Mouse (Mus musculus) megakaryocyte-erythroid progenitor cell, adult 5-6 weeks (primary cell): ENCODE data around the gene Gm12166. TPM values are rescaled to one million over a fixed set of nuclear protein-coding genes. Genes with fewer than 3 reads are reported as not detected.
A peak's percentile ranks its signal among the peaks of the same experiment; 100 is the strongest.
"Not testable (repeated sequence)": the region's sequence is repeated elsewhere in the genome, so short reads cannot be mapped to it uniquely, and the experiment has no call there.

Source experiments
- ATAC-seq: replicated peaks from 2 replicates; pipeline ENCODE4 v1.8.0; 2016; ENCODE audit warnings: mild to moderate bottlenecking, inconsistent platforms; ENCODE audit not compliant: severe bottlenecking, poor library complexity, low FRiP score, low TSS enrichment
- total RNA-seq, 2 experiments: library from RNA; stranded (forward) in 1 of 2; stranded (reverse) in 1 of 2; fragments of 200-1000, 215-1000 nt in 1 of 2; fragments of >200 nt in 1 of 2; fragmentation: Nextera tagmentation in 1 of 2; gene quantifications; 2 replicates each; pipeline ENCODE4 v1.2.3; 2014 to 2017

Gene Gm12166
- total RNA-seq, 2 experiments from 2014 or later = 7.6 to 8.4 TPM

DNA sequence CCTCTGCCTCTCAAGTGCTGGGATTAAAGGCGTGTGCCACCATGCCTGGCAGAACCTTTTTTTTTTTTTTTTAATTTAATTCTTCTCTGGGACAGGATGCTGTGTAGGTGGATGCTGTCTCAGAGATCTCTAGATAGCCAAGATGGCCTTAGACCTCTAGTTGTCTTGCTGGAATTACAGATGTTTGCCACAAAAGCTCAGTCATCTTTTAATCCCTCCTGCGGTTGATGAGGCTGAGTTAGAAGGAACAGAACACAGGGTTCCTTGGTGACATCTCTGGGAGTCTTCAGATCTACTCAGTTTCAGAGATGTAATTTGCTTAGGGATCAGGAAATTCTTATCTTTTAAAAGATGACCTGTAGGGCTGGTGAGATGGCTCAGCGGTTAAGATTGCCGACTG is 6.8 kb upstream of the Gm12166 start:
- no peak for ATAC-seq

GRCm38 (mm10) chr11:46058011-46058410 is 5.9 kb upstream of the Gm12166 start:
- no peak for ATAC-seq

GRCm38 (mm10) chr11:46056770-46057411 is 4.8 kb upstream of the Gm12166 start:
- no peak for ATAC-seq

DNA sequence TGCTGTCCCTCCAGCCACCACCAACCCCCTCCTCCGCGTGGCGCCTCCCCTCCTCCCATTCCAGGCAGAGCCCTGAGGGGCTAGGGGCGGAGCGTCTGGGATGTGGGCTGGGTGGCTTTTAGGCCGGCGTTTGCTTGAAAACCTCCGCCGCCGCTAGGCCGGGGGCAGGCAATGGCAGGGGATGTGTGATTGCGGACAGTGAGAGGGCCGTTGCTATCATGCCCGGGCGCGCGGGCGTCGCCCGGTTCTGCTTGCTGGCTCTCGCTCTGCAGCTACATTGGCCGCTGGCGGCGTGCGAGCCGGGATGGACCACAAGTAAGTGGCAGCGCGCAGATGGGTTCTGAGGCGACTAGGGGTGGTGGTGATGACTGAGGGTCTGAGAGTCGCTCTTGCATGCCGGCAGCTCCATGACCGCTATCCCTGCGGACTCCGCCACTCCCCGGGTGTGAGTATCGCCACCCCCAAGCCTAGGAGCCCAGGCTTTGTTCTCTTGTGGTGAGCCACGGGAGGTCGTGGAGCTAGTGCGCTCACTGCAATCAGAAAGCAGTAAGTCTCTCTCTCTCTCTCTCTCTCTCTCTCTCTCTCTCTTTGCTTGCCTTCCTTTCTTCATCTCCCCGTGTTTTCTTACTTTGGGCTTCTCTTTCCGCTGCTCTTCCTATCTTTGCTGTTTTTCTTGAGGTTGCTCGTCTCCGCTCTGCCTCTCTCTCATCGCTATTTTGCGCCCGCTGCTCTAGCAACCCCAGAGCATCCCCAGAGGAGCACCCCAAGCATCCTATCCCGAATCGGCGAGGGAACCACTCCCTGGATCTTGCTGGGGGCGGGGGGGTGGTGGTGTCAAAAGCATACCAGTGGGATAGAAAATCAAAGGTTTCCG is 4.0 kb upstream of the Gm12166 start, which contains the start of gene Adam19:
Adam19 (plus strand) TSS at position 97 of the 874 bp plus-strand sequence.
- ATAC-seq = peak; percentile 43

- ATAC-seq = no peak
These were observed 3.1 kb upstream of the Gm12166 start for GRCm38 (mm10) chr11:46054911-46055895.

GRCm38 (mm10) chr11:46054311-46054710 is 2.2 kb upstream of the Gm12166 start:
- no peak for ATAC-seq

- ATAC-seq = not testable (repeated sequence)
These were observed 1.3 kb upstream of the Gm12166 start for GRCm38 (mm10) chr11:46053457-46053856.

DNA sequence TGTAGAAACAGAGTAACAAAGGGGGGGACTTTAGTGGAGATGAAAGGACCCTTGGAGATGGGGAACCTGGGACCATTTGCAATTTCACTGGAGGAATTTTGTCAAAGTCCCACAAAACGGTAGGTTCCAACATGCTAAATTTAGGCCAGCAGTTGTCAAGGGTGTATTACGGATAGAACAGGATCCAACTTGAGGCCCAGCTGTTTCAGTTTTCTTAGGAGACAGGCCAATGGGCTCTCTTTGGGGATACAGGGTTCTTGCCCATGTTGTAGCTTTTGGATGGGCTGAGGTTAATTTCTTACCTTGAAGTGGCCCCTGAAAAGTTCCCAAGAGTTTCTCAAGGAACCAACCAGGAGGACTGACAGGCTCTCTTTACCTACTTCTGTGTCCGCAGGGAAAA is 4.9 kb downstream of the Gm12166 start:
- ATAC-seq = no peak

- no peak for ATAC-seq
These were observed 7.3 kb downstream of the Gm12166 start for GRCm38 (mm10) chr11:46044781-46045180.

GRCm38 (mm10) chr11:46041607-46042267 is 10.4 kb downstream of the Gm12166 start:
- ATAC-seq = no peak

DNA sequence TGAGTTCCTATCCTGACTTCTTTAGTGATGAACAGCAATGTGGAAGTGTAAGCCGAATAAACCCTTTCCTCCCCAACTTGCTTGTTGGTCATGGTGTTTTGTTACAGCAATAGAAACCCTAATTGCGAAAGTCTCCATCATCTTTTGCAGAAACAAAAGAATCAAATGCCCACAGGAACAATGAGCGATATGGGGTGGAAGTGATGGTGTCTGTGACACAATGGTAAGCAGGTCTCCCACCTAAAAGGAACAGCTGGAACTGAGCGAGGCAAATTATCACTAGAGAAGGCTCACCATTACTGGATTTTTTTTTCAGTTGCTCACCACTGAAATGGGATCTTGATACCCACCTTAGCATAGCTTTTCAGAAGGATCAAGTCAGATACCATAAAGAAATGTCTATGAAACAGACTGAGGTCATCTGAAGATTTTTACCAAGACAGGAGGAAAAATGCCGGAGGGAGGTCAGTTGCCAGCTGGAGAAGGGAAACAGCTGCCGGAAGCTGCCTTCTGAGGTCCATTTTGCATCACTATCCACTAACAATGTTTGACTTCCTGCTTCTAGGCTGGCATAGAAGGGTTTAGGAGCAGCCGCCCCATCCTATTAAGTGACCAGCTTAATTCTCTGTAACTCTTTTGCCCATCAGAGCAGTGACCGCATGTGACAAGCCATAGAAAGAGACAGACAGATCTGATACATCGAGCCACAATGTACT is 11.1 kb downstream of the Gm12166 start:
- ATAC-seq = no peak

- no peak for ATAC-seq
These were observed 12.8 kb downstream of the Gm12166 start for GRCm38 (mm10) chr11:46039335-46039734.

DNA sequence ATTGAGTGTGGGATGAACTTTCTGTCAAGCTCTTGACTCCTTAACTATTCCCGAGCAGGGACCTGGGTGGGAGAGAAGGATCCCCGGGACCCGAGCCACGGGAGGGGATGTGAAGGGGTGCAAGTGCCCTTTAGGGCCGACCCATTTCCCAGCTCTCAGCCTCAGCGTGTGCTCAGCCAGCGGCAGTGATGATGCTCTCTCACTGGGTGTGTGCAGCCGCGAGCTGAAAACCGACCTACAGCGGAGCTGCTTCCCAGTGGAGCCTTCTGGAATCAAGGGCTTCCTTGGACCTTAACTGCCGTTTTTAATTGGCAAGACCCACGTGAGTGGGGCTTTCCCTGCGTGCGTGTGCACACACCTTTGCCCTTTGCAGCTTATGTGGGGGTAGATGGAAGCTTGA is 13.2 kb downstream of the Gm12166 start:
- no peak for ATAC-seq

DNA sequence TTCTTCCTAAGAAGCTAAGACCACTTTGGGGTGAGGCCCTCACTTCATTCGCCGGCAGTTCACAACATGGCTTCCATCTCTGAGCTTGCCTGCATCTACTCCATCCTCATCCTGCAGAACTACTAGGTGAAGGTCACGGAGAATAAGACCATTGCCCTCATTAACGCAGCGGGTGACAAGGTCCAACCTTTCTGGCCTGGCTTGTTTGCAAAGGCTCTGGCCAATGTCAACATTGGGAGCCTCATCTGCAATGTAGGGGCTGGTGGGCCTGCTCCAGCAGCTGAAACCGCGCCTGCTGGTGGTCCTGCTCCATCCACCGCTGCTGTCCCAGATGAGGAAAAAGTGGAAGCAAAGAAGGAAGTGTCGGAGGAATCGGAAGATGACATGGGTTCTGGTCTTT is 15.7 kb downstream of the Gm12166 start:
- ATAC-seq = no peak

GRCm38 (mm10) chr11:46032956-46033355 is 19.2 kb downstream of the Gm12166 start:
- ATAC-seq = no peak

GRCm38 (mm10) chr11:46031470-46031869 is 20.7 kb downstream of the Gm12166 start:
- no peak for ATAC-seq

DNA sequence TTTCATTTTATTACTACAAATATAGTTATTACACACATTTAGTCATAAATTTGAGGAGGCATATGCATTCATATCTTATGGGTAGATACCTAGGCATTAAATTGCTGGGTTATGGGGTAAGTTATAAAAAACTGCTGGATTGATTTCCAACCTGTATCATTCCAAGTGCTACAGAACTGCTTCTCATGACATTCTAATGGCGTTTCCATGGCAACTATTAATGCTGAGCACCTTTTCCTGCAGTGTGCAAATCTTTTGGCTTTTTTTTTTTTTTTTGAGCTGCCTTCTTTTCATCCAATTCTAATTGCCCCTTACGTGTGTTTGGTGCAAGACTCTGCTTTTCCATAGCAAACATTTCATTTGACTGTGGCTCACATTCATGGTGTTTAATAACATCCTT is 22.1 kb downstream of the Gm12166 start:
- no peak for ATAC-seq

DNA sequence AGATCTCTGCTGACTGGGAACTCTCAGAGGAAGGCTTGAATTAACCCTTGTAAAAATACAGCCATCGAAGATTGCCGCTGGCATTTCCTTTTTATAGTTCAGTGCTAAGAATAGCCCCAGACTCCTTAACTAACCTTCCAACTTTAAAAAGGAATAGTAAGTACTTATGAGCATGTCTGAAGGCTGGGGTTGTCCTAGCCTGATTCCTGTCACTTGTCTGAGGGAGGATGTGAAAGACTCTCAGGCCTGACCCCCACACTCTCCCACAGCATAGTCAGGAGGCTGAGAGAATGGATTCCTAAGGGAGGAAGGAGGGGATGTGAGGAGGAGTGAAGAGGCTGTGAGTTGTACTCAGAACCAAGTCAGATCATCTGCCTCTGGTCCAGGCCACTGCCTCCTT is 22.6 kb downstream of the Gm12166 start:
- ATAC-seq = no peak
